Mouse (Mus musculus) lung, postnatal 0 days (tissue): ENCODE results near the gene Snx9.

Experiments
- CTCF ChIP-seq: IDR thresholded peaks from 2 replicates; pipeline ENCODE4 v1.5.1; 2016; ENCODE audit warnings: antibody characterized with exemption, mild to moderate bottlenecking
- EP300 ChIP-seq: IDR thresholded peaks from 2 replicates; pipeline ENCODE4 v1.6.1; 2016; ENCODE audit warnings: antibody characterized with exemption, mild to moderate bottlenecking, control low read depth

- TF ChIP-seq CTCF (no peak), EP300 (no peak)
These were observed 70.5 kb downstream of the Snx9 start for GRCm38 (mm10) chr17:5911591-5911990.
